Mouse (Mus musculus) heart, embryonic 15.5 days (tissue): ENCODE results near the gene Inhbc. TPM values are rescaled to one million over a fixed set of nuclear protein-coding genes. Genes with fewer than 3 reads are reported as not detected.
"Not testable (repeated sequence)": the region's sequence is repeated elsewhere in the genome, so short reads cannot be mapped to it uniquely, and the experiment has no call there.

Experiments
- ATAC-seq: fragments of 200-750 bp; cut with Nextera tagmentation; replicated peaks from 2 replicates; pipeline ENCODE4 v1.8.0; 2017; ENCODE audit warnings: low read depth, moderate TSS enrichment; ENCODE audit not compliant: insufficient number of reproducible peaks, insufficient read depth, low FRiP score
- H3K27ac ChIP-seq: fragments of 300-500 bp; sonication (generic); 2 replicates; pipeline ENCODE4 v1.5.1; 2015; ENCODE audit warnings: mild to moderate bottlenecking, inconsistent platforms
- H3K27me3 ChIP-seq: fragments of 300-500 bp; sonication (generic); 2 replicates; pipeline ENCODE4 v1.6.1; 2015; ENCODE audit warnings: inconsistent platforms
- H3K36me3 ChIP-seq: fragments of 300-500 bp; sonication (generic); 2 replicates; pipeline ENCODE4 v1.6.1; 2015; ENCODE audit warnings: mild to moderate bottlenecking, inconsistent platforms
- H3K4me1 ChIP-seq: fragments of 300-500 bp; sonication (generic); replicated peaks from 2 replicates; pipeline ENCODE4 v1.6.1; 2015; ENCODE audit warnings: inconsistent platforms
- H3K4me2 ChIP-seq: fragments of 300-500 bp; sonication (generic); 2 replicates; pipeline ENCODE4 v1.6.1; 2015; ENCODE audit warnings: inconsistent platforms, mild to moderate bottlenecking, moderate library complexity
- H3K4me3 ChIP-seq: fragments of 300-500 bp; sonication (generic); 2 replicates; pipeline ENCODE4 v1.5.1; 2015; ENCODE audit warnings: mild to moderate bottlenecking, inconsistent platforms
- H3K9ac ChIP-seq: fragments of 300-500 bp; sonication (generic); 2 replicates; pipeline ENCODE4 v1.6.1; 2015; ENCODE audit warnings: mild to moderate bottlenecking, inconsistent platforms
- H3K9me3 ChIP-seq: fragments of 300-500 bp; sonication (generic); replicated peaks from 2 replicates; pipeline ENCODE4 v1.6.1; 2016; ENCODE audit warnings: inconsistent platforms
- WGBS: fragments of 180-500 bp; shearing (Covaris S2); methylation state at CpG from one replicate; pipeline ENCODE4 v1.1.7; 2015; ENCODE audit warnings: mixed read lengths; 5-methylcytosine and 5-hydroxymethylcytosine counted together
- polyA plus RNA-seq: library from polyadenylated mRNA; unstranded; fragments of >200 nt; fragmentation: Nextera tagmentation; extraction: Ambion mirVana; gene quantifications from 2 replicates; pipeline ENCODE4 v1.2.1, GENCODE M21; 2015

The Inhbc gene
- polyA plus RNA-seq, 1 experiment from 2014 or later, result not detected

- Histone ChIP-seq H3K4me3 (peak within 1 kb of the TSS; percentile 92), H3K36me3 (peaks cover 25% of the 10 kb centered on the region), H3K27me3 (no peaks in the 10 kb centered on the region), H3K27ac (peak within 1 kb of the TSS; percentile 82), H3K4me1 (peaks cover 19% of the 10 kb centered on the region), H3K9ac (peak within 1 kb of the TSS; percentile 92), H3K4me2 (peak within 1 kb of the TSS; percentile 79), H3K9me3 (no peaks in the 10 kb centered on the region)
- ATAC-seq, result peak; percentile 96
- WGBS, result under 1% methylated on average over 65 of the region's 65 CpGs
These were observed 58.5 kb downstream of the Inhbc start, which contains the start of gene Mars for GRCm38 (mm10) chr10:127311476-127312355. Gene Mars (minus strand): TSS chr10:127311786.

GRCm38 (mm10) chr10:127310523-127311475 is 59.4 kb downstream of the Inhbc start:
- Histone ChIP-seq H3K27me3 (no peaks in the 10 kb centered on the region), H3K4me2 (peak overlapping the region; percentile 79), H3K27ac (peak overlapping the region; percentile 82), H3K4me3 (peak overlapping the region; percentile 92), H3K36me3 (peaks cover 34% of the 10 kb centered on the region), H3K4me1 (peaks cover 19% of the 10 kb centered on the region), H3K9ac (peak overlapping the region; percentile 92), H3K9me3 (no peaks in the 10 kb centered on the region)
- 32% methylated on average over 23 of the region's 23 CpGs for WGBS
- no peak for ATAC-seq

GRCm38 (mm10) chr10:127309167-127309566 is 61.1 kb downstream of the Inhbc start:
- H3K27ac ChIP-seq, H3K4me2 ChIP-seq, ATAC-seq, H3K9ac ChIP-seq, H3K27me3 ChIP-seq, H3K4me3 ChIP-seq, H3K9me3 ChIP-seq: not testable (repeated sequence)
- Histone ChIP-seq H3K4me1 (peaks cover 19% of the 10 kb centered on the region), H3K36me3 (peaks cover 50% of the 10 kb centered on the region)
- WGBS, result 85% methylated on average over 3 of the region's 3 CpGs

Other genes starting within 250 kb of the Inhbc start
- gene Os9, start 249.3 kb downstream of the Inhbc start, polyA plus RNA-seq, result 48.5 and 61.8 TPM in 2 replicates
- gene B4galnt1, start 205.2 kb downstream of the Inhbc start, polyA plus RNA-seq, result 1.5 and 5.7 TPM in 2 replicates
- gene Slc26a10, start 189.8 kb downstream of the Inhbc start, polyA plus RNA-seq, result 15.6 and 16.7 TPM in 2 replicates
- 24.7 and 32.5 TPM in 2 replicates for gene Arhgef25, start 180.3 kb downstream of the Inhbc start, polyA plus RNA-seq
- 63.5 and 86.0 TPM in 2 replicates for gene Dtx3, start 174.7 kb downstream of the Inhbc start, polyA plus RNA-seq
- 23.2 and 27.0 TPM in 2 replicates for gene Pip4k2c, start 158.8 kb downstream of the Inhbc start, polyA plus RNA-seq
- gene Kif5a, start 107.1 kb downstream of the Inhbc start, polyA plus RNA-seq, result 0.35 and 2.3 TPM in 2 replicates
- 127 and 152 TPM in 2 replicates for gene Dctn2, start 104.1 kb downstream of the Inhbc start, polyA plus RNA-seq
- 10.6 and 15.7 TPM in 2 replicates for gene Mbd6, start 81.4 kb downstream of the Inhbc start, polyA plus RNA-seq
- gene Mars, start 58.6 kb downstream of the Inhbc start, polyA plus RNA-seq, result 75.4 and 78.4 TPM in 2 replicates
- gene Arhgap9, start 48.5 kb downstream of the Inhbc start, polyA plus RNA-seq, result 2.0 and 11.0 TPM in 2 replicates
- gene Gli1, start 28.5 kb downstream of the Inhbc start, polyA plus RNA-seq, result 0.58 and 1.5 TPM in 2 replicates
- gene Inhbe, start 16.0 kb downstream of the Inhbc start, polyA plus RNA-seq, result 0.03 TPM in 1 of 2 replicates, not detected in the other
- gene R3hdm2, start 9.9 kb upstream of the Inhbc start, polyA plus RNA-seq, result 30.9 and 33.7 TPM in 2 replicates
- gene Stac3, start 131.3 kb upstream of the Inhbc start, polyA plus RNA-seq, result 0.62 and 1.1 TPM in 2 replicates
- 49.7 and 53.6 TPM in 2 replicates for gene Ndufa4l2, start 144.5 kb upstream of the Inhbc start, polyA plus RNA-seq
- 89.8 and 106 TPM in 2 replicates for gene Shmt2, start 152.0 kb upstream of the Inhbc start, polyA plus RNA-seq
- 1.2 and 2.9 TPM in 2 replicates for gene Nxph4, start 164.1 kb upstream of the Inhbc start, polyA plus RNA-seq